Comparison of ENCODE assay signal across 8 mouse cellular contexts in the genomic region with DNA sequence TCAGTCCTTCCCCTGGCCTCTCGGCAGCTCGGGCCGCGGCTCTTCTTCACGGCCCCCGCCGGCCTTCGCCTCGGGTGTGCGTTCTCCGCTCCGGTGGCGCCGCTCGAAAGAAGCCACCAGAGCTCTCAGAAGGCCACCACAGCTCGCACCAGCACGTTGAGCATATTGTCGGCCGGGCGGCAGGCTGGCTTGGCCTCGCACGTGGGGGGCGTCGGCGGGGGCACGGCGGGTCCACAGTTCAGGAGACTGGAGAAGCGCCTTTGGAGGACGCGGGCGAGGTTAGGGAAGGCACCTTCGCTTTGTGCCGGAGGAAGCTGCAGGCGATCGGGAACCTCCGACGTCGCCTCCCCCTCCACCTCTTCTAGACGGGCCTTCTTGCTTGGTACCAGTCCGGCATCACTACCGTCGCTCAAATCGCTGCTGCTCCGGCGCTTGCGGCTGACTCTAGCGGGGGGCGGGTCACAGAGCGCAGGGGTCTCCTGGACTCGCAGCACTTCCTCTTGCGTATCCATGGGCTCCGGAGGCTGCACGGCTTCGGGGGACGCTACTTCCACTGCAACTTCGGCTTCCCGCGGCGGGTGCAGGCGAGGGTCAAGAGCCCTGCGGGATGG. TPM values are rescaled to one million over a fixed set of nuclear protein-coding genes. Genes with fewer than 3 reads are reported as not detected.
DNase-seq lines count a peak whose midpoint lies in the region; ATAC-seq and TF ChIP-seq lines count a peak whose summit lies in the region.

No protein-coding gene starts in this region.

- H3K9ac ChIP-seq in forebrain, embryonic 16.5 days (replicated peaks; ENCODE audit: low read depth, low read length): peak overlapping the region; percentile 72
- peak overlapping the region; percentile 89 for H3K9ac ChIP-seq in intestine, embryonic 15.5 days
- peak overlapping the region; percentile 66 for H3K9ac ChIP-seq in lung, embryonic 15.5 days

- no peaks in the 10 kb centered on the region for H3K27me3 ChIP-seq in forebrain, embryonic 16.5 days (replicated peaks; ENCODE audit: control insufficient read depth, insufficient read depth, low read length)
- H3K27me3 ChIP-seq in intestine, embryonic 15.5 days (replicated peaks): no peaks in the 10 kb centered on the region
- H3K27me3 ChIP-seq in lung, embryonic 15.5 days: no peaks in the 10 kb centered on the region
- H3K27me3 ChIP-seq in spleen, adult 2 months (ENCODE audit: control insufficient read depth, insufficient read depth, low read length): no peaks in the 10 kb centered on the region

- peaks cover 52% of the 10 kb centered on the region for H3K4me1 ChIP-seq in forebrain, embryonic 16.5 days (replicated peaks; ENCODE audit: control insufficient read depth, insufficient read depth, low read length)
- H3K4me1 ChIP-seq in intestine, embryonic 15.5 days (replicated peaks): peaks cover 24% of the 10 kb centered on the region
- H3K4me1 ChIP-seq in lung, embryonic 15.5 days: peaks cover 54% of the 10 kb centered on the region
- H3K4me1 ChIP-seq in spleen, adult 2 months (ENCODE audit: control insufficient read depth, insufficient read depth, insufficient read length): peaks cover 8% of the 10 kb centered on the region; the same call in 1 of the 2 replicates

- no peak; the same call in 1 of the 2 replicates for TF ChIP-seq POLR2A in spleen, adult 2 months (IDR thresholded peaks at IDR 0.05; ENCODE audit: low read depth, low read length)

- intact Hi-C loops in left cerebral cortex, adult 2 months (cut with DNase I): loop anchor here (1.0 to 2.0 kb wide), 2 partner anchors 23 to 25 kb away; a partner anchor contains a TSS
- intact Hi-C loops in left cerebral cortex, postnatal 14 days (cut with DNase I): no loop called here

- peak; percentile 29 to 40 for DNase-seq in left cerebral cortex, adult 2 months (ENCODE audit: extremely low spot score in 1 of 2, low spot score in 2 of 2)
- no peak for DNase-seq in left cerebral cortex, postnatal 14 days (ENCODE audit: low spot score in 2 of 2)
- peak; percentile 69 for DNase-seq in adrenal gland, postnatal 10 days
- DNase-seq in spleen, adult 2 months (ENCODE audit: low read depth in 1 of 2, low spot score in 2 of 2): peak in 1 of 2 experiments; percentile 47
- no peak for DNase-seq in left cerebral cortex, adult 18-20 months (ENCODE audit: low spot score in 2 of 2)

- peak overlapping the region; percentile 81 for H3K4me3 ChIP-seq in left cerebral cortex, adult 2 months
- H3K4me3 ChIP-seq in forebrain, embryonic 16.5 days (replicated peaks; ENCODE audit: low read length): peak overlapping the region; percentile 69
- H3K4me3 ChIP-seq in intestine, embryonic 15.5 days (replicated peaks): peak overlapping the region; percentile 76
- peak overlapping the region; percentile 73 for H3K4me3 ChIP-seq in lung, embryonic 15.5 days
- peak overlapping the region; percentile 88 for H3K4me3 ChIP-seq in spleen, adult 2 months (ENCODE audit: extremely low read depth, insufficient read depth, insufficient read length)

- no peak for TF ChIP-seq CTCF in left cerebral cortex, adult 2 months (IDR thresholded peaks at IDR 0.05)
- TF ChIP-seq CTCF in spleen, adult 2 months (IDR thresholded peaks at IDR 0.05; ENCODE audit: extremely low read depth, insufficient read depth, insufficient read length, insufficient replicate concordance): no peak

- peak; percentile 11 for ATAC-seq in forebrain, embryonic 16.5 days
- peak; percentile 0; the same call in 1 of the 2 replicates for ATAC-seq in intestine, embryonic 15.5 days
- no peak for ATAC-seq in lung, embryonic 15.5 days (ENCODE audit: borderline replicate concordance, extremely low read depth, low FRiP score, low TSS enrichment)

- H3K36me3 ChIP-seq in forebrain, embryonic 16.5 days (ENCODE audit: control insufficient read depth, insufficient read depth): no peaks in the 10 kb centered on the region
- H3K36me3 ChIP-seq in intestine, embryonic 15.5 days: no peaks in the 10 kb centered on the region
- H3K36me3 ChIP-seq in lung, embryonic 15.5 days: no peaks in the 10 kb centered on the region
- no peaks in the 10 kb centered on the region for H3K36me3 ChIP-seq in spleen, adult 2 months (ENCODE audit: control insufficient read depth, insufficient read depth, low read length)

- no peaks in the 10 kb centered on the region for H3K9me3 ChIP-seq in forebrain, embryonic 16.5 days (ENCODE audit: control insufficient read depth, low read length)
- no peaks in the 10 kb centered on the region for H3K9me3 ChIP-seq in intestine, embryonic 15.5 days
- H3K9me3 ChIP-seq in lung, embryonic 15.5 days: no peaks in the 10 kb centered on the region

- WGBS in forebrain, embryonic 16.5 days: under 1% methylated on average over 60 of the region's 61 CpGs
- under 1% methylated on average over 61 of the region's 61 CpGs for WGBS in intestine, embryonic 15.5 days
- WGBS in lung, embryonic 15.5 days: 1% methylated on average over 61 of the region's 61 CpGs
- WGBS in spleen, adult 2 months: under 1% methylated on average over 61 of the region's 61 CpGs

- peak overlapping the region; percentile 94 for H3K4me2 ChIP-seq in forebrain, embryonic 16.5 days (ENCODE audit: low read length)
- H3K4me2 ChIP-seq in intestine, embryonic 15.5 days (replicated peaks): peak overlapping the region; percentile 84
- peak overlapping the region; percentile 76 for H3K4me2 ChIP-seq in lung, embryonic 15.5 days

- H3K27ac ChIP-seq in left cerebral cortex, adult 2 months: peak overlapping the region; percentile 73
- H3K27ac ChIP-seq in forebrain, embryonic 16.5 days (ENCODE audit: low read length): peak overlapping the region; percentile 78
- H3K27ac ChIP-seq in intestine, embryonic 15.5 days: peak overlapping the region; percentile 94
- H3K27ac ChIP-seq in lung, embryonic 15.5 days: peak overlapping the region; percentile 97
- H3K27ac ChIP-seq in spleen, adult 2 months (ENCODE audit: insufficient read depth, low read length): peak overlapping the region; percentile 98

RNA-seq across cellular contexts. Expression of a gene that starts 0.6 kb away (rescaled TPM):
- total RNA-seq in left cerebral cortex, adult 2 months (2021): 10 to 100 TPM; 17.5 to 17.9 TPM
- 10 to 100 TPM; 12.6 to 14.8 TPM for total RNA-seq in left cerebral cortex, postnatal 14 days (2021)
- 10 to 100 TPM; 33.3 to 63.4 TPM for total RNA-seq in adrenal gland, postnatal 10 days (2021)
- polyA plus RNA-seq in forebrain, embryonic 16.5 days (2015; fragmentation: Nextera tagmentation; extraction: Ambion mirVana): 22.5 and 25.5 TPM in 2 replicates
- 84.2 and 85.5 TPM in 2 replicates for polyA plus RNA-seq in intestine, embryonic 15.5 days (2015; fragmentation: Nextera tagmentation; extraction: Ambion mirVana)
- 91.2 and 92.0 TPM in 2 replicates for polyA plus RNA-seq in lung, embryonic 15.5 days (2015; fragmentation: Nextera tagmentation; extraction: Ambion mirVana)
- 23.0 and 27.4 TPM in 2 replicates for polyA plus RNA-seq in spleen, adult 2 months (2012; rRNA removed)
- total RNA-seq in left cerebral cortex, adult 18-20 months (2021): 10 to 100 TPM; 15.5 to 19.9 TPM

RNA-seq across cellular contexts. Expression of a gene that starts 24.0 kb away (rescaled TPM):
- total RNA-seq in left cerebral cortex, adult 2 months (2021): 100 to 1,000 TPM; 108 to 115 TPM
- 10 to 100 TPM; 89.3 to 96.7 TPM for total RNA-seq in left cerebral cortex, postnatal 14 days (2021)
- total RNA-seq in adrenal gland, postnatal 10 days (2021): 10 to 100 TPM; 63.4 to 82.8 TPM
- 63.4 and 73.3 TPM in 2 replicates for polyA plus RNA-seq in forebrain, embryonic 16.5 days (2015; fragmentation: Nextera tagmentation; extraction: Ambion mirVana)
- 59.9 and 68.3 TPM in 2 replicates for polyA plus RNA-seq in intestine, embryonic 15.5 days (2015; fragmentation: Nextera tagmentation; extraction: Ambion mirVana)
- 57.5 and 58.4 TPM in 2 replicates for polyA plus RNA-seq in lung, embryonic 15.5 days (2015; fragmentation: Nextera tagmentation; extraction: Ambion mirVana)
- 98.1 and 155 TPM in 2 replicates for polyA plus RNA-seq in spleen, adult 2 months (2012; rRNA removed)
- 100 to 1,000 TPM in 1 of 2 experiments, 10 to 100 TPM in 1; 99.1 to 101 TPM for total RNA-seq in left cerebral cortex, adult 18-20 months (2021)

RNA-seq across cellular contexts. Expression of a gene that starts 25.6 kb away (rescaled TPM):
- total RNA-seq in left cerebral cortex, adult 2 months (2021): 10 to 100 TPM; 95.5 to 96.8 TPM
- 10 to 100 TPM; 90.2 to 91.9 TPM for total RNA-seq in left cerebral cortex, postnatal 14 days (2021)
- total RNA-seq in adrenal gland, postnatal 10 days (2021): 10 to 100 TPM; 59.1 to 62.9 TPM
- 15.5 and 15.7 TPM in 2 replicates for polyA plus RNA-seq in forebrain, embryonic 16.5 days (2015; fragmentation: Nextera tagmentation; extraction: Ambion mirVana)
- 14.8 and 17.0 TPM in 2 replicates for polyA plus RNA-seq in intestine, embryonic 15.5 days (2015; fragmentation: Nextera tagmentation; extraction: Ambion mirVana)
- polyA plus RNA-seq in lung, embryonic 15.5 days (2015; fragmentation: Nextera tagmentation; extraction: Ambion mirVana): 20.2 and 21.6 TPM in 2 replicates
- 66.0 and 78.5 TPM in 2 replicates for polyA plus RNA-seq in spleen, adult 2 months (2012; rRNA removed)
- total RNA-seq in left cerebral cortex, adult 18-20 months (2021): 10 to 100 TPM; 93.7 to 99.0 TPM

RNA-seq across cellular contexts. Expression of a gene that starts 39.2 kb away (rescaled TPM):
- total RNA-seq in left cerebral cortex, adult 2 months (2021): 1 to 10 TPM; 1.6 to 2.6 TPM
- total RNA-seq in left cerebral cortex, postnatal 14 days (2021): 1 to 10 TPM; 2.7 to 4.3 TPM
- 1 to 10 TPM; 7.8 to 8.5 TPM for total RNA-seq in adrenal gland, postnatal 10 days (2021)
- polyA plus RNA-seq in forebrain, embryonic 16.5 days (2015; fragmentation: Nextera tagmentation; extraction: Ambion mirVana): 2.6 and 2.9 TPM in 2 replicates
- polyA plus RNA-seq in intestine, embryonic 15.5 days (2015; fragmentation: Nextera tagmentation; extraction: Ambion mirVana): 5.1 and 5.5 TPM in 2 replicates
- polyA plus RNA-seq in lung, embryonic 15.5 days (2015; fragmentation: Nextera tagmentation; extraction: Ambion mirVana): 11.9 and 12.1 TPM in 2 replicates
- polyA plus RNA-seq in spleen, adult 2 months (2012; rRNA removed): 90.0 and 115 TPM in 2 replicates
- 1 to 10 TPM; 2.6 TPM for total RNA-seq in left cerebral cortex, adult 18-20 months (2021)

Comparison
In these comparisons a context has a peak if more than half of its experiments do, and no peak if none do; other contexts are left out.
1. DNase-seq: peak in left cerebral cortex, adult 2 months (2 of 2) and adrenal gland, postnatal 10 days (single experiment); none in left cerebral cortex, postnatal 14 days (0 of 2) and left cerebral cortex, adult 18-20 months (0 of 2).
2. Peak in every context shown above with its lines, with median percentiles within 50 percentile points of each other: H3K27ac ChIP-seq, H3K4me3 ChIP-seq, H3K4me2 ChIP-seq and H3K9ac ChIP-seq.